Mouse (Mus musculus) adipose tissue, adult 10 weeks (tissue): ENCODE results near the gene Timm23. TPM values are rescaled to one million over a fixed set of nuclear protein-coding genes. Genes with fewer than 3 reads are reported as not detected.

Experiments used
- polyA plus RNA-seq: library from polyadenylated mRNA; stranded (reverse); fragments of 350-450 nt; fragmentation: Illumina TruSeq; extraction: RNeasy Lipid Tissue Mini Kit (QIAGEN cat#74804); gene quantifications from one replicate; pipeline ENCODE4 v1.2.3, GENCODE M21; 2014; ENCODE audit warnings: low read depth, low replicate concordance

Gene Timm23
- 119 TPM for polyA plus RNA-seq

DNA sequence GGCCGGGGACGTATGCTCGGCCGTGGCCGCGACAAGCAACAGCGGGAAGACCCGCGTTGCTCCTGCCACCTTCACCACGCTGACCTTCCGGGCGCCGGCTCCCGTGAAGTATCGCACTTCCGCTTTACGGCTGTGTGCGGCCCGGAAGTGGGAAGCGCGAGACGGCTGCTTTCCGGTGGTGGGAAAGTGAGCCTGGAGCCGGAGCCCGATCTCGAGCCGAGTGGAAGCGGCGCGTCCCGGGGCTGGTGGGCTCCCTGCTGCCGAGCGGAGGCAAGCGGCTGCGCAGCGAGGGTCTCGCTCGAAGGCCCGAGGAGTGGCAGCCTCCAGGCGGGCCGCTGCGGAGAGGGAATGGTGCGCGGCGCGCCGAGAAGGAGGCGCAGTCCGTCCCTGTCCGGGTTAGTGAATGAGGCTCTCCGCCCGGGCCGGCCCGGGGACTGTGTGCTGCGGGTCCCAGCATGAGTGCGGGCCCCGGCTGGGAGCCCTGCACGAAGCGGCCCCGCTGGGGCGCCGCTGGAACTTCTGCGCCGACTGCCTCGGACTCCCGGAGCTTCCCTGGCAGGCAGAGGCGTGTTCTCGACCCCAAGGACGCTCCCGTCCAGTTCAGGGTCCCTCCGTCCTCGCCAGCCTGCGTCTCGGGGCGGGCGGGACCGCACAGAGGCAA, at the start of gene Timm23, which contains the start of gene Parg:
Gene Timm23 (minus strand): TSS at position 108 of the 661 bp plus-strand sequence.
Gene Parg (plus strand): TSS at position 159 of the 661 bp plus-strand sequence.

DNA sequence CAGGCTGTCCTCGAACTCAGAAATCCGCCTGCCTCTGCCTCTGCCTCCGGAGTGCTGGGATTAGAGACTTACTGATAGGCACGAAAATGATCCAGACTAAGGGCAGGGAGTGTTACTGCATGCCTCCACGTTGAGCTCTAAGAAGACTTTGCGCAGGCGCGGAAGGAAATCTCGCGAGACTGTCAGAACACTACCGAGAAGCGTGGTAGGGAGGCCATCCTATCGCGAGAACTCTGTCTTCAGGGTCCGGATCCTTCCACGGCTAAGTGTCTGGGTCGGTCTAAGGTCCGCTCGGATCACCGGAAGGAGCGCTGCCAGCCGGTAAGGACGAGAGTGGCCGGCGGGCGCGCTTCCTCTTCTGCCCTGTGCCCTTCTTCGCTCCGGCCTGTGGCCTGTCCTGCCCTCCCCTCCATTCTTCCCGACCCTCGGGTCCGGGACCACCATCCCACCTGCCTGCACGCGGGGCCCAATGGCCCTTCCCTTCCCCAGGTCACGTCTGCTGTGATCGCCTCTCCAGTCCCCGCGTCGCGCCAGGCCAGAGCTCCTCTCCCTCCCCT, 41.9 kb downstream of the Timm23 start, which contains the start of gene Ncoa4:
Gene Ncoa4 (plus strand): TSS at position 176 of the 557 bp plus-strand sequence.

GRCm38 (mm10) chr14:32141723-32142122, 60.0 kb downstream of the Timm23 start, which contains the start of gene Msmb:
Gene Msmb (plus strand): TSS chr14:32142023.

Other genes starting within 250 kb of the Timm23 start
- 15.8 TPM for gene Galnt15, start 172.9 kb downstream of the Timm23 start, polyA plus RNA-seq
- gene Oxnad1, start 116.5 kb downstream of the Timm23 start, polyA plus RNA-seq, result 23.7 TPM
- 55.1 TPM for gene Dph3, start 116.2 kb downstream of the Timm23 start, polyA plus RNA-seq
- not detected for gene Msmb, start 59.9 kb downstream of the Timm23 start, polyA plus RNA-seq
- 111 TPM for gene Ncoa4, start 42.0 kb downstream of the Timm23 start, polyA plus RNA-seq
- gene Parg, start 51 bp upstream of the Timm23 start, polyA plus RNA-seq, result 15.5 TPM
- gene Ogdhl, start 120.1 kb upstream of the Timm23 start, polyA plus RNA-seq, result 9.2 TPM
- 2.5 TPM for gene 1700024G13Rik, start 186.5 kb upstream of the Timm23 start, polyA plus RNA-seq